Mouse (Mus musculus) G1E (cell line): ENCODE measurements around the gene Hmx1. TPM values are rescaled to one million over a fixed set of nuclear protein-coding genes. Genes with fewer than 3 reads are reported as not detected.

Experiments used
- ATAC-seq: 2 replicates; pipeline ENCODE4 v1.8.0; 2016; ENCODE audit warnings: mild to moderate bottlenecking; ENCODE audit not compliant: insufficient number of reproducible peaks, poor library complexity, low FRiP score, severe bottlenecking; ENCODE audit errors: extremely low read depth
- DNase-seq: peaks from one replicate; pipeline ENCODE4 v3.0.0; 2012; ENCODE audit warnings: low spot score
- H3K27me3 ChIP-seq: 2 replicates; pipeline ENCODE4 v1.6.1; 2012; ENCODE audit warnings: mild to moderate bottlenecking, low read length, inconsistent platforms; ENCODE audit not compliant: insufficient read depth
- H3K36me3 ChIP-seq: replicated peaks from 2 replicates; pipeline ENCODE3; 2012; ENCODE audit warnings: mild to moderate bottlenecking, inconsistent platforms
- H3K4me1 ChIP-seq: 2 replicates; pipeline ENCODE4 v1.6.1; 2012; ENCODE audit warnings: low read depth, low read length, inconsistent platforms, mixed read lengths; ENCODE audit not compliant: insufficient read depth
- H3K4me3 ChIP-seq: 2 replicates; pipeline ENCODE4 v1.5.1; 2012; ENCODE audit warnings: low read depth, mild to moderate bottlenecking, inconsistent platforms, low read length, moderate library complexity, mixed read lengths
- H3K9me3 ChIP-seq: replicated peaks from 2 replicates; pipeline ENCODE4 v1.6.1; 2012; ENCODE audit warnings: inconsistent platforms
- CTCF ChIP-seq: IDR thresholded peaks from 2 replicates; pipeline ENCODE4 v1.5.1; 2012; ENCODE audit warnings: low read depth, low read length, inconsistent platforms, mixed read lengths
- GATA1 ChIP-seq: IDR thresholded peaks from 2 replicates; pipeline ENCODE4 v1.6.1; 2012; ENCODE audit warnings: borderline replicate concordance, low read length, inconsistent platforms, mixed read lengths
- GATA2 ChIP-seq: IDR thresholded peaks from 2 replicates; pipeline ENCODE4 v1.6.1; 2012; ENCODE audit warnings: low read depth, low read length, inconsistent platforms, borderline replicate concordance
- POLR2AphosphoS5 ChIP-seq: IDR thresholded peaks from 2 replicates; pipeline ENCODE4 v1.6.1; 2012; ENCODE audit warnings: low read depth, low read length, inconsistent platforms; ENCODE audit not compliant: insufficient replicate concordance
- TAL1 ChIP-seq: conservative IDR thresholded peaks from 2 replicates; pipeline ENCODE4 v1.6.1; 2012; ENCODE audit warnings: low read depth, low read length, inconsistent platforms, mixed read lengths
- polyA plus RNA-seq: library from polyadenylated mRNA; stranded (reverse); fragments of >175 nt; gene quantifications from 2 replicates; pipeline ENCODE4 v1.2.3, GENCODE M21; 2012
- total RNA-seq, 2 experiments: library from RNA; stranded (forward) in 1 of 2; stranded (reverse) in 1 of 2; fragments of 200-1000 nt in 1 of 2; fragments of >200 nt in 1 of 2; fragmentation: Nextera tagmentation in 1 of 2; gene quantifications; 2 replicates each; pipeline ENCODE4 v1.2.3; 2014 to 2017

Gene Hmx1
- total and polyA plus RNA-seq, 3 experiments, result not detected

DNA sequence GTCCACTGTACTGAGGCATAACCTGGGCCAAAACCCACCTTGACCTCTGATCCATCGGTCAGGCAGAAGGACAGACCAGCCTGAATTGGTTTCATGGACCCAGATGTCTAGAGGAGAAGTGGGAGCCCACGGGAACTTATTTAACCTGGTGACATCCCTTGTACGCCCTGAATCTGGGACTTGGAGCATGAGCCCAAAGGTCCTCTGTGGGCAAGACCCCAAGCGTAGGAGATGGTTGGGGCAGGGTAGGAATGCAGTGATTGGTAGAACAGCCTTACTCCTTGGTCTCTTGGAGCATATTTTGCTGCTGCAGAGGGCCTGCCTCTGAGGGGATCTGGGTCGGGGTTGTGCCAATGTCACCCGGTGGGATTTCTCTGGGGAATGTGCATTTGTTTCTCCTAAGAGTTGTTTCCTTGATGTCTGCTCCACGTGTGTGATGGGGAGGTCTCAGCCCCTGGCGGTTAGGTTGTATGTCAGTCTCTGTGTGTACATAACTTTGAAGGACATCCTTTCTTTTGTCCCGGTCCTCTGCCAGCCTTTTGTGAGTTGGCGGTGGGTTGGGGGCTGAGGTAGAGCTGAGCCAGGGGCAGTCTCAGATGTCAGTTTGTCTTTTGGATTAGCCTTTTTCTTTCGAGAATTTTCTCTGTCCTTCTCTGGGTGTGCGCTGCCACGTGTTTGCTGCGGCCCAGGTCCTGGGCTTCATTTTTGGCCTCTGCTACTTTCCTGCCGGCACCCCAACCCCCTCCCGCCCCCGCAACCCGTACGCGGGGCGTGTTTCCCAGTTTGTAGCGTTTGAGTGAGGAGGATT lies 2.1 kb downstream of the Hmx1 start:
- Histone ChIP-seq H3K36me3 (no peaks in the 10 kb centered on the region), H3K27me3 (peaks cover 7% of the 10 kb centered on the region; the same call in 1 of the 2 replicates), H3K4me3 (no peak overlapping the region), H3K4me1 (no peaks in the 10 kb centered on the region), H3K9me3 (peaks cover 42% of the 10 kb centered on the region)
- no peak for TF ChIP-seq TAL1
- TF ChIP-seq CTCF, result no peak
- TF ChIP-seq POLR2AphosphoS5, result no peak
- TF ChIP-seq GATA1, result no peak
- no peak for TF ChIP-seq GATA2
- DNase-seq (no peak), ATAC-seq (no peak)

- H3K4me3 ChIP-seq, result peak overlapping the region; percentile 16; the same call in 1 of the 2 replicates
- H3K9me3 ChIP-seq, result peaks cover 42% of the 10 kb centered on the region
- H3K4me1 ChIP-seq, result no peaks in the 10 kb centered on the region
- H3K27me3 ChIP-seq, result peaks cover 7% of the 10 kb centered on the region; the same call in 1 of the 2 replicates
- DNase-seq (no peak), ATAC-seq (no peak)
- H3K36me3 ChIP-seq, result no peaks in the 10 kb centered on the region
- TF ChIP-seq GATA1 (no peak), POLR2AphosphoS5 (no peak), GATA2 (no peak), TAL1 (no peak)
These were observed 2.9 kb downstream of the Hmx1 start for GRCm38 (mm10) chr5:35391656-35392333.

DNA sequence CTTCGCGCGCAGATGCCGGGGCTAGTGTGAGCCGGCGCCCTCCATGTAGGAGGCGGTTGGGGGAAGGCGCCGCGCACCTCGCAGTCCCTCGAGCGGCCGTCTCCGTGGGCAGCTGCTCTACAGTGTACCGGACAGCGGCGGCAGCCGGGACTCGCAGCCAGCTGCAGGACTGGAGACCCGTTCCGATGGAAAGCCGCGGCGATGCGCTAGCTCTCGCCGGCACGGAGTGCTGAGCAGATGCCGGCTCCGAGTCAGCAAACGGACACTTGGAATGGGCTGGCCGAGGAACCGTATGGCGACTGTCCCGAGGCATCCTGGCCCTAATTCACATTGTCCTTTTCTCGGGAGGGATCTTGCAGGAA lies 3.4 kb downstream of the Hmx1 start:
- H3K36me3 ChIP-seq, result no peaks in the 10 kb centered on the region
- ATAC-seq (no peak), DNase-seq (no peak)
- no peaks in the 10 kb centered on the region for H3K4me1 ChIP-seq
- H3K27me3 ChIP-seq, result peaks cover 13% of the 10 kb centered on the region; the same call in 1 of the 2 replicates
- H3K9me3 ChIP-seq, result peaks cover 42% of the 10 kb centered on the region
- no peak for TF ChIP-seq TAL1
- no peak for TF ChIP-seq GATA2
- no peak for TF ChIP-seq POLR2AphosphoS5
- no peak for TF ChIP-seq CTCF
- no peak for TF ChIP-seq GATA1
- H3K4me3 ChIP-seq, result no peak overlapping the region

DNA sequence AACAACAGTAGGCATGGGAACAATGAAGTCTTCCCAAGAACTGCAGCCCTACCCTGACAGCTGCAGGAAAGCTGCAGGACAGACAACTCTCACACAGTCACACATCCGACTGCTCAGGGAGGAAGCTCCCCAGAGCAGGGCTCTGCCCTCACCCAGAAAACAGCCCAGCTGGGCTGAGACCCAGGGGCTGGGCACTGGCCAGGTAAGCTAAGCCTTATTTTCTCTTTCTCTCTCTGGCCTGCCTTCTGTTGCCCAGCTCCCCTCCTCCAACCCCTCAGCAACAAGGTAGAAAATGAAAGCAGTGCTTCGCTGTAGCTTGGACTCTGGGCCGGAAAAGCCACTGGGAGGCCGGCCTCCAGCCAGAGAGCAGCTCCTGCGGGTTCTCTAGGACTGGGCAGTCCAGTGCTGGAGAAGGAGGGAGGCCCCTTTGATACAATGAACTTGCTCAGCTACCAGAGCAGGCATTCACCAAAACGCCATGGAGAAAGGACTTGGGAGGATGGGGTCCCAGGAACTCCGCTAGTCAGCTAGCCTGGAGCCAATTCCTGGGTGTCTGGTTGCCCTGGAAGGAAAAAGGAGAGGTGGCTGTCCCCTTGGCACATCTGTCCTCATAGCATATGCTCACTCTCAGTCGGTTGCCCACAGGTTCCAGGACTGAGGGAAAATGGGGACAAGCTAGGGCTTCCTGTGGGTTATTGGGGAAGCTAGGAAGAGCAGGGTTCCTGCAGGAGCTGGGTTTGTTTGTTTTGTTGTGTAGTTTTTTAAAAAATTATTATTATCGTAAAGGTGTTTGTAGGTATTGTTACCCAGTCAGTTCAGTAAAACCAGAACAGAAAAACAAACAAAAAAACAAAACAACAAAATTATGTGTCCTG lies 6.9 kb downstream of the Hmx1 start:
- peaks cover 14% of the 10 kb centered on the region for H3K9me3 ChIP-seq
- H3K4me1 ChIP-seq, result no peaks in the 10 kb centered on the region
- no peak for DNase-seq
- H3K36me3 ChIP-seq, result no peaks in the 10 kb centered on the region
- TF ChIP-seq TAL1 (no peak), GATA1 (no peak), GATA2 (no peak), CTCF (no peak), POLR2AphosphoS5 (no peak)
- no peak for ATAC-seq
- H3K4me3 ChIP-seq, result no peak overlapping the region
- peaks cover 19% of the 10 kb centered on the region; the same call in 1 of the 2 replicates for H3K27me3 ChIP-seq

DNA sequence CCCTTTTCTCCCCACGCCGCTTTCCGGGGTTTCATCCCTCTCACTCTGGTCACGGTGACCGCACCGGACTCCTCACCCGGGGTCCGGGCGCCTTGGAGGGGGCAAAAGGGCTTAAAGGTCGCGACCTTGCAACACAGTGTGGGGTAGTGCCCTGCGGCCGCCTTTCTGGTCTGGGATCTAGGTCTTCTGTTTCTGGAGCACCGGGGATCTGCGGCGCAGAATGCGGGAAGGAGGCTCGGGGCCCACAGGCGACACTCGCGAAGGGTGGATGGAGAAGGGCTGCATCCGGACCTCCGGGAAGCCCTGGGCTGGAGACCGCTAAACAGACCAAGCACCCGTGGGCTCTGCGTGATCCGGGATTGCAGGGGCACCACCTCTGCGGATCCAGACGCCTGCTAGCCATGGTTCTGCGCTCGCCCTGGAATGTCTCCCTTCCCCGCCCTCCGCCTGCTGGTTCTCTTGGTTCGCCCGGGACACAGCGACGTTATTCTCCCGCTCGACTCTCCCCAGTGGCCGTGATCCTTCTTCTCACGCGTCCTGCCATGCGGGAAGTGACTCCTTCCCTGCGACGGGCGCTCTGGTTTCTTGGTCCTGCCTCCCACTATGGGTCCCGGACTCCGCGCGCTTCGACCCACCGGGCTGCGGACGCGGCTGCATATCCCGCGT lies 8.2 kb downstream of the Hmx1 start:
- DNase-seq, result no peak

More for the DNA sequence above, 8.2 kb downstream of the Hmx1 start:
- no peaks in the 10 kb centered on the region for H3K4me1 ChIP-seq
- TF ChIP-seq GATA2, result no peak
- TF ChIP-seq TAL1, result no peak
- TF ChIP-seq GATA1, result no peak
- no peak for TF ChIP-seq CTCF
- TF ChIP-seq POLR2AphosphoS5, result no peak
- peaks cover 4% of the 10 kb centered on the region for H3K9me3 ChIP-seq
- H3K36me3 ChIP-seq, result no peaks in the 10 kb centered on the region
- peaks cover 19% of the 10 kb centered on the region; the same call in 1 of the 2 replicates for H3K27me3 ChIP-seq
- ATAC-seq, result no peak
- no peak overlapping the region for H3K4me3 ChIP-seq
